Mouse (Mus musculus) neural tube, embryonic 11.5 days (tissue): ENCODE data around the gene Gpn2. TPM values are rescaled to one million over a fixed set of nuclear protein-coding genes. Genes with fewer than 3 reads are reported as not detected.

ENCODE experiments used
- ATAC-seq: fragments of 200-750 bp; cut with Nextera tagmentation; 2 replicates; pipeline ENCODE4 v1.8.0; 2017; ENCODE audit warnings: moderate number of reproducible peaks, mild to moderate bottlenecking, moderate TSS enrichment, moderate library complexity; ENCODE audit not compliant: insufficient read depth, low FRiP score, low TSS enrichment
- DNase-seq: peaks from one replicate; pipeline ENCODE4 v3.0.0-alpha.2; 2015; ENCODE audit warnings: low spot score
- H3K27ac ChIP-seq: fragments of 300-500 bp; sonication (generic); 2 replicates; pipeline ENCODE4 v1.5.1; 2014; ENCODE audit warnings: low read depth, mild to moderate bottlenecking, low read length
- H3K27me3 ChIP-seq: fragments of 300-500 bp; sonication (generic); 2 replicates; pipeline ENCODE4 v1.6.1; 2014; ENCODE audit warnings: mild to moderate bottlenecking, low read length, mixed read lengths; ENCODE audit not compliant: control insufficient read depth, insufficient read depth
- H3K36me3 ChIP-seq: fragments of 300-500 bp; sonication (generic); 2 replicates; pipeline ENCODE4 v1.6.1; 2014; ENCODE audit warnings: mild to moderate bottlenecking, low read length, moderate library complexity, mixed read lengths; ENCODE audit not compliant: control insufficient read depth, insufficient read depth
- H3K4me1 ChIP-seq: fragments of 300-500 bp; sonication (generic); 2 replicates; pipeline ENCODE4 v1.6.1; 2014; ENCODE audit warnings: low read length, mixed read lengths; ENCODE audit not compliant: control insufficient read depth, insufficient read depth
- H3K4me2 ChIP-seq: fragments of 300-500 bp; sonication (generic); 2 replicates; pipeline ENCODE4 v1.6.1; 2014; ENCODE audit warnings: low read depth, mild to moderate bottlenecking, moderate library complexity
- H3K4me3 ChIP-seq: fragments of 300-500 bp; sonication (generic); 2 replicates; pipeline ENCODE4 v1.5.1; 2014; ENCODE audit warnings: low read depth, low read length
- H3K9ac ChIP-seq: fragments of 300-500 bp; sonication (generic); 2 replicates; pipeline ENCODE4 v1.6.1; 2014; ENCODE audit warnings: mild to moderate bottlenecking, low read length
- H3K9me3 ChIP-seq: fragments of 300-500 bp; sonication (generic); 2 replicates; pipeline ENCODE4 v1.6.1; 2016; ENCODE audit warnings: low read length; ENCODE audit not compliant: control insufficient read depth
- WGBS: fragments of 180-500 bp; shearing (Covaris S2); extraction: QIAGEN DNeasy Blood & Tissue Kit; methylation state at CpG from one replicate; pipeline ENCODE4 v1.1.7; 2014; 5-methylcytosine and 5-hydroxymethylcytosine counted together
- polyA plus RNA-seq: library from polyadenylated mRNA; unstranded; fragments of >200 nt; fragmentation: Nextera tagmentation; extraction: Ambion mirVana; gene quantifications from 2 replicates; pipeline ENCODE4 v1.2.1, GENCODE M21; 2014

The Gpn2 gene
- polyA plus RNA-seq, 1 experiment from 2014 or later, result 31.9 TPM

DNA sequence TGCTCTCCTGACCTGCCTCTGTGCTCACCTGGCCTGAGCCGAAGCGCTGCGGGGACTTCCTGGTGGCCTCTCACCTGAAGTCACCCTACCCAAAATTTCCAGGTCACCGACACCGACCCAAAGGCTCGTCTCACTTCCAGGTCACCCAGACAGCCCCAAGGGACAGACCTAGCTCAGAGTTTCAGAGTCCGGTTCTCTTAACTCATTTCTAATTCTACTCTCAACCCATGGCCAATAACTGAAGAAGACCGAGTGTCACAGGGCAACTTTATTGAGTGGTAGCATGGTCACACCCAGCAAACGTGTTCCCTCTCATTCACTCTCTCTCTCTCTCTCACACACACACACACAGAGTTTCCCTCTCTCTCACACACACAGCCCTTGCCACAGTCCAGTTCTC, 16.1 kb downstream of the Gpn2 start:
- ATAC-seq (no peak), DNase-seq (no peak)
- no peak overlapping the region for H3K27ac ChIP-seq
- H3K9ac ChIP-seq, result no peak overlapping the region
- H3K27me3 ChIP-seq, result peaks cover 40% of the 10 kb centered on the region
- peak overlapping the region; percentile 72; the same call in 1 of the 2 replicates for H3K4me2 ChIP-seq
- no peaks in the 10 kb centered on the region for H3K36me3 ChIP-seq
- no peaks in the 10 kb centered on the region for H3K4me1 ChIP-seq
- no peaks in the 10 kb centered on the region for H3K9me3 ChIP-seq
- 12% methylated on average over 9 of the region's 9 CpGs for WGBS
- peak overlapping the region; percentile 41 for H3K4me3 ChIP-seq

DNA sequence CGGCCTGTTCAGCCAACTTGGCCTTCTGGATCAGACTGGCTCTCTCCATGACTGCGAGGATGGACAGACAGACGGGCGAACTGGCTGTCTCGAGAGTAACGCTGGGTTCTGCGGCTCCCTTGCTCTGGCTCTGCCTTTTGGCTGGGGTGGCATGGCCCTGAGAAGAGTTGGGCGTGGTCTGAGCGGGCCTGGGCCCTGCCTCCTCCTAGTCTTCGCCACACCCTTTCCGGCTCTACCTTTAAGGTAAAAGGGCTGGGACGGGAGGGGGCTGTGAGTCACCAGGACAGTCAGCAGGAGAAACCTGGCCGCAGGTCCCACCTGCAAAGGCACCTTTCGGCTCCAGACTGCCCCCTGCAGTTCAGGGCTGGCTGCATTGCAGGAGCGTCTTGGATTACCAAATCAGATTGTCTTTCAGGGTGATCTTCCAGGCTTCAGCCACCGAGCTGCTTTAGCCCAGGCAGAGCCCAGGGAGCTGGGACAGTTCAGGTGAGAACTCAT, 17.6 kb downstream of the Gpn2 start, which contains the start of gene Sfn:
TSS of gene Sfn (minus strand) at position 448 of the 498 bp plus-strand sequence.
- H3K27me3 ChIP-seq, result peaks cover 40% of the 10 kb centered on the region
- DNase-seq, result peak; percentile 29

DNA sequence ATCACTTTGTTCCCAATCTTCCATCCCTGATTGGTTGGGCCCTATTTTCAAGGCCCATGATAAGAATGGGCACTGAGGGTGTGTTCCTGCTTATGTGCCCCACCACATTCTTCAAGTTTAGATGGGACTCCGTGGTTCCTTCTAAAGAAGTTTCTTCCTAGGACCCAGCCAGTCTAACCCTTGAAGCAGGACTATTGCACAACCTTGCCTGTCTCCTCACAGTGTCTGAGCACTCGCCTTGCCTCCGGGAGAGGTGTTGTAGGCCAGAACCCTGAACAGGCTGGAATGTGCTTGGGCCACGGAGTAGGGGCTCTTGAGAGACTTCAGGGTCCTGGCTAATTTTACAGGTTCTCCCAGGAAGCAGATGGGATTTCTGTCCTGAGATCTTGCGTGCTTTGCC, 18.9 kb downstream of the Gpn2 start:
- ATAC-seq, result no peak
- 89% methylated on average over 5 of the region's 5 CpGs for WGBS
- H3K4me2 ChIP-seq, result no peak overlapping the region
- H3K4me1 ChIP-seq, result no peaks in the 10 kb centered on the region
- no peaks in the 10 kb centered on the region for H3K36me3 ChIP-seq
- no peak overlapping the region for H3K9ac ChIP-seq
- no peak overlapping the region for H3K27ac ChIP-seq
- no peak overlapping the region for H3K4me3 ChIP-seq
- no peaks in the 10 kb centered on the region for H3K9me3 ChIP-seq
- no peak for DNase-seq
- H3K27me3 ChIP-seq, result peaks cover 39% of the 10 kb centered on the region

More for the DNA sequence above, 17.6 kb downstream of the Gpn2 start, which contains the start of gene Sfn:
- Histone ChIP-seq H3K4me2 (0 out of 2 replicates have a peak within 1 kb of the TSS, but pooled peaks have one; percentile 3), H3K36me3 (no peaks in the 10 kb centered on the region), H3K9ac (no peak within 1 kb of the TSS), H3K27ac (no peak within 1 kb of the TSS), H3K4me3 (no peak within 1 kb of the TSS), H3K4me1 (no peaks in the 10 kb centered on the region), H3K9me3 (no peaks in the 10 kb centered on the region)
- no peak for ATAC-seq
- WGBS, result 2% methylated on average over 16 of the region's 16 CpGs

DNA sequence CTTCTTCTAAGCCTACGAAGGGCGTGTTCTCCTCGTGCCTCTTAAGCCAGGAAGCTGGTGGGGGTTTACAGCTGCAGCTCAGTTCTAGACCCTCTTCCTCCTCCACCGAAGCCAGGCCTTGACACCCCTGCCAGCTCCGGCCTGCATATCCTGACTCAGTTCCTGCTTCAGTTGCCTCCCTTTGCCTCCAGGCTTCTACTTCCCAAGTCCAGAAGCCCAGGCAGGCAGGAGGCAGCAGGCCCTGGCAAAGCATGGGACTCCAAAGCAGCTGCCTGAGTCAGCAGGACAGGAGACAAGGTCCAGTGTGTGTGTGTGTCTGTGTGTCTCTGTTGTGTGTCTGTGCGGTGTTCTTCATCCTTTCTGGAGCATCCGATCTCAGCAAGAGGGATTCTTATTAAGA, 20.0 kb downstream of the Gpn2 start:
- Histone ChIP-seq H3K9ac (no peak overlapping the region), H3K36me3 (peaks cover 2% of the 10 kb centered on the region; the same call in 1 of the 2 replicates), H3K9me3 (no peaks in the 10 kb centered on the region), H3K4me3 (no peak overlapping the region), H3K4me2 (no peak overlapping the region), H3K4me1 (no peaks in the 10 kb centered on the region), H3K27me3 (peaks cover 28% of the 10 kb centered on the region), H3K27ac (no peak overlapping the region)
- DNase-seq (no peak), ATAC-seq (no peak)
- 88% methylated on average over 7 of the region's 7 CpGs for WGBS

DNA sequence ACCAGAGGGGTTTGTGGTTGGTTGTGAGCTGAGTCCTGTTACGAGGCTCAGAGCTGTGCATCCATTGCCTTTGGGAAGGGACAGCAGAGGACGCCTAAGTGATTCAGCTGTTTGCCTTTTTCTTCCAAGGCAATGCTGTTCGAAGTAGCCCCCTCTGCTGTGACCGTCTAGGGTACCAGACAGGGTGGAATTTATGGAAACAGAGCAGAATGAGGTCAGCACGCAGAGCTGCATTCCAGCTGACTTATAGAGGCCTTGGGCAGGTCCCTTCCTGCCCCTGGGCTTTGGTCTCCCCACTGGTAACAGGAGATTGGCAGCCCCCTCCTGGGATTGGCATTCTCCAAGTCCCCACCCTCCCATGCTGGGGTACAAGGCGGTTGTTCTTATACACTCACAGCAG, 20.7 kb downstream of the Gpn2 start:
- no peak overlapping the region for H3K27ac ChIP-seq
- H3K9me3 ChIP-seq, result no peaks in the 10 kb centered on the region
- WGBS, result 58% methylated on average over 6 of the region's 6 CpGs
- H3K36me3 ChIP-seq, result peaks cover 2% of the 10 kb centered on the region; the same call in 1 of the 2 replicates
- H3K4me3 ChIP-seq, result no peak overlapping the region
- H3K4me2 ChIP-seq, result no peak overlapping the region
- no peak overlapping the region for H3K9ac ChIP-seq
- peaks cover 23% of the 10 kb centered on the region for H3K27me3 ChIP-seq
- no peak for DNase-seq
- H3K4me1 ChIP-seq, result no peaks in the 10 kb centered on the region
- no peak for ATAC-seq

DNA sequence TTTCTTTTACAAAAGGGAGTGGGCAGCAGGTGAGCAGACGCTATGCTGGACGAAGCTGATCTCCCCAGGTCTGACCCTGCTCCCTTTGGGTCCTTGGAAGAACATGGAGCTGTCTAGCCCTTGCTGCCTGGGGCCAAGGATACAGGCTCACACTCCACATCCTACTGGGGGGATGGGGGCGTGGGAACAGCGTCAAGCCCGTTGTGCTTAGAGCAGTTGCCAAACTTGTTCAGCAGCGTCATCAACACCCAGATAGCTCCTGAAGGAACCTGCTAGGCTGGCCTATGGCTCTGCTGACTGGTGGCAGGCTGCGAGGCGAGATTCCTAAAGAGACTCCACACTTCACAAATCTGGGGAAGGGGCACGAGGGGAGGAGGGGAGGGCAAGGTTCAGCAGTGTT, 21.2 kb downstream of the Gpn2 start:
- Histone ChIP-seq H3K27me3 (peaks cover 19% of the 10 kb centered on the region), H3K9ac (no peak overlapping the region), H3K36me3 (peaks cover 2% of the 10 kb centered on the region; the same call in 1 of the 2 replicates), H3K4me3 (no peak overlapping the region), H3K4me2 (no peak overlapping the region), H3K9me3 (no peaks in the 10 kb centered on the region), H3K27ac (no peak overlapping the region), H3K4me1 (no peaks in the 10 kb centered on the region)
- ATAC-seq (no peak), DNase-seq (no peak)
- 62% methylated on average over 9 of the region's 9 CpGs for WGBS

DNA sequence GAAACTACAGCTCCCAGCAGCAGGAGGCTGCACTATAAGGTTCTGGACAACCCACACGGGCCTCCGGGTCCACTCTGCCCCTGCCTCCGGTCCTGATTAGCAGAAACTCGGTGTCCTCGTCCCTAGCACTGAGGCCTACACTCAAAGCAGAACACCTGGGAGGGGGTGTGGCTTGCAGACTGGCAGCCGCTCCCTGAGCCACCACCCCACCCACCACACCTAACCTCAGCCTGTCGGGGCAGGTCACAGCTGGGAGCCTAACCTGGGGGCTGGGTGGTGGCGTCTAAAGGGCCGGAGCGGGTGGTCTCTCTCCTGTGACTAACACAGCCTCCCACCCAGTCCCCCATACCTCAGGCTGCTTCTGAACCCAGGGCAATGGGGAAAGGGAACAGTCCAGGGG, 23.1 kb downstream of the Gpn2 start:
- Histone ChIP-seq H3K27me3 (peaks cover 7% of the 10 kb centered on the region), H3K4me2 (no peak overlapping the region), H3K27ac (no peak overlapping the region), H3K9ac (no peak overlapping the region), H3K4me3 (no peak overlapping the region), H3K9me3 (no peaks in the 10 kb centered on the region), H3K4me1 (no peaks in the 10 kb centered on the region), H3K36me3 (peaks cover 5% of the 10 kb centered on the region)
- ATAC-seq (no peak), DNase-seq (no peak)
- WGBS, result 80% methylated on average over 10 of the region's 10 CpGs

DNA sequence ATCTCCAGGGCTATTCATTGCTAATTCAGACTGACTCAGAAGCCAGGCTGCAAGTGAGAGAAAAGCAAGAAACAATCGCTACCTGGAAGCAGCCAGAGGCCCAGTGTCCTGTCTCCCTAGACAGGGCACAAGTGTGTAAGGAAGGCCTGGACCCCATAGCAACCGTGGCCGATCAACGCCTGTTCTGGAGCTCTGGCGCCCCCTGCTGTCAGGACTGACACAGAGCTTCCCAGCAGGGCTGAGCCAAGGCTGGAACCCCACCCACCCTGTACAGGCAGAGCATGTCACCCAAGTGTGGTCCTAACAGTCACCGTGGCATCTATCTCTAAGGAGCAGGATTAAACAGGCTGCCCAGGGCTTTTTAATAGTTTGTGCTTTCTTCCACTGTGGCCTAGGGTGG, 25.6 kb downstream of the Gpn2 start:
- Histone ChIP-seq H3K36me3 (peaks cover 11% of the 10 kb centered on the region), H3K4me1 (no peaks in the 10 kb centered on the region), H3K27ac (no peak overlapping the region), H3K9ac (no peak overlapping the region), H3K9me3 (no peaks in the 10 kb centered on the region), H3K4me3 (no peak overlapping the region), H3K27me3 (no peaks in the 10 kb centered on the region), H3K4me2 (no peak overlapping the region)
- ATAC-seq (no peak), DNase-seq (peak; percentile 83)
- 18% methylated on average over 6 of the region's 6 CpGs for WGBS

DNA sequence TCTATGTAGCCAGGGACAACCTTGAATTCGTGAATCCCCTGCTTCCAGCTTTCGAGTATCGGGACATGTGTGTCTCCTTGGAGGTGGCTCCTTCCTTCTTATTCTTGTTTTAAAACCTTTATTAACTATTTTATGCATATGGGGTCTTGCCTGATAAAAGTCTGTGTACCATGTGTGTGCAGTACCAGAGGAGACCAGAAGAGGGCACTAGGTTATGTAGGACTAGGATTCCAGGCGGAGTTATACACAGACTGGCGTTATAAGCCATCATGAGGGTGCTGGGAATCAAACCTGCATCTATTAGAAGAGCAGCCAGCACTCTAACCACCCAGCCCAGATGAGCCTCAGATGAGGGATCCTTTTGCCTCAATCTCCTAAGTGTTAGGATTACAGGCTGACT, 27.7 kb downstream of the Gpn2 start:
- no peak overlapping the region for H3K9ac ChIP-seq
- WGBS, result 96% methylated on average over 5 of the region's 5 CpGs
- H3K4me2 ChIP-seq, result no peak overlapping the region
- no peaks in the 10 kb centered on the region for H3K4me1 ChIP-seq
- no peaks in the 10 kb centered on the region for H3K27me3 ChIP-seq
- no peak overlapping the region for H3K27ac ChIP-seq
- H3K36me3 ChIP-seq, result peaks cover 11% of the 10 kb centered on the region
- DNase-seq (no peak), ATAC-seq (no peak)
- no peak overlapping the region for H3K4me3 ChIP-seq
- H3K9me3 ChIP-seq, result no peaks in the 10 kb centered on the region
